Mouse (Mus musculus) lung, adult 2 months (tissue): ENCODE results near the gene Anxa5.

Source experiments
- CTCF ChIP-seq: fragments of 200-500 bp; IDR thresholded peaks from 2 replicates; pipeline ENCODE4 v1.5.1; 2011; ENCODE audit warnings: mild to moderate bottlenecking, low read length, control low read depth; ENCODE audit not compliant: insufficient read depth
- POLR2A ChIP-seq: fragments of 200-500 bp; IDR thresholded peaks from 2 replicates; pipeline ENCODE4 v1.6.1; 2011; ENCODE audit warnings: low read depth, mild to moderate bottlenecking, control low read depth, low read length, borderline replicate concordance; ENCODE audit errors: extremely low read depth

GRCm38 (mm10) chr3:36481776-36482193 lies 6.1 kb upstream of the Anxa5 start:
- TF ChIP-seq CTCF (no peak), POLR2A (no peak)
